Mouse (Mus musculus): ENCODE results near the gene Sesn1. TPM values are rescaled to one million over a fixed set of nuclear protein-coding genes. Genes with fewer than 3 reads are reported as not detected.

The Sesn1 gene
- polyA plus RNA-seq, 1 experiment from 2014 or later: 28.6 TPM

GRCm38 (mm10) chr10:41883741-41884575, 74.2 kb downstream of the Sesn1 start:
- CTCF ChIA-PET: no interaction called here
- TF ChIP-seq CTCF (IDR thresholded peaks at IDR 0.05): no peak
- POLR2A ChIA-PET: no interaction called here
- H3K27me3 ChIP-seq: no peaks in the 10 kb centered on the region
- DNase-seq (ENCODE audit: low read depth, low spot score) (no peak), ATAC-seq (no peak)
- in situ Hi-C loops (cut with MboI; ENCODE audit: low pct_unique_long_range_greater_than_20kb): no loop called here

- peak; percentile 48 for DNase-seq (ENCODE audit: low read depth, low spot score)
- no peaks in the 10 kb centered on the region for H3K27me3 ChIP-seq
- CTCF ChIA-PET: interaction anchor here (0.6 to 2.4 kb wide), 5 partner anchors 13 to 74 kb away, joined by 3 to 8 read pairs (median 4); no protein-coding TSS in a partner anchor
- no peak for TF ChIP-seq CTCF (IDR thresholded peaks at IDR 0.05)
- peak; percentile 97 for ATAC-seq
- POLR2A ChIA-PET: no interaction called here
- in situ Hi-C loops (cut with MboI; ENCODE audit: low pct_unique_long_range_greater_than_20kb): no loop called here
These were observed 77.5 kb downstream of the Sesn1 start for GRCm38 (mm10) chr10:41887080-41887821.

GRCm38 (mm10) chr10:41888365-41888941, 78.7 kb downstream of the Sesn1 start:
- TF ChIP-seq CTCF (IDR thresholded peaks at IDR 0.05): no peak

GRCm38 (mm10) chr10:41889566-41889965, 79.8 kb downstream of the Sesn1 start:
- DNase-seq (ENCODE audit: low read depth, low spot score) (no peak), ATAC-seq (no peak)
- TF ChIP-seq CTCF (IDR thresholded peaks at IDR 0.05): no peak
- CTCF ChIA-PET: interaction anchor here (1.0 kb wide), 1 partner anchor 59 kb away, joined by 3 read pairs; no protein-coding TSS in a partner anchor
- no peaks in the 10 kb centered on the region for H3K27me3 ChIP-seq
- POLR2A ChIA-PET: no interaction called here
- in situ Hi-C loops (cut with MboI; ENCODE audit: low pct_unique_long_range_greater_than_20kb): no loop called here

More at GRCm38 (mm10) chr10:41888365-41888941, 78.7 kb downstream of the Sesn1 start:
- DNase-seq (ENCODE audit: low read depth, low spot score) (no peak), ATAC-seq (no peak)
- in situ Hi-C loops (cut with MboI; ENCODE audit: low pct_unique_long_range_greater_than_20kb): no loop called here
- CTCF ChIA-PET: interaction anchor here (0.9 to 1.5 kb wide), 6 partner anchors 13 to 92 kb away, joined by 3 to 5 read pairs (median 3); no protein-coding TSS in a partner anchor
- POLR2A ChIA-PET: no interaction called here
- H3K27me3 ChIP-seq: no peaks in the 10 kb centered on the region

- H3K27me3 ChIP-seq: no peaks in the 10 kb centered on the region
- no peak for TF ChIP-seq CTCF (IDR thresholded peaks at IDR 0.05)
- CTCF ChIA-PET: interaction anchor here (0.8 kb wide), 1 partner anchor 94 kb away, joined by 3 read pairs; no protein-coding TSS in a partner anchor
- in situ Hi-C loops (cut with MboI; ENCODE audit: low pct_unique_long_range_greater_than_20kb): loop anchor here (10.0 kb wide), 1 partner anchor 56 kb away; no protein-coding TSS in a partner anchor
- no peak for DNase-seq (ENCODE audit: low read depth, low spot score)
- POLR2A ChIA-PET: interaction anchor here (0.7 kb wide), 1 partner anchor 96 kb away, joined by 3 read pairs; no protein-coding TSS in a partner anchor
- ATAC-seq: no peak
These were observed 80.8 kb downstream of the Sesn1 start for GRCm38 (mm10) chr10:41890537-41890936.

GRCm38 (mm10) chr10:41891312-41891711, 81.6 kb downstream of the Sesn1 start:
- no peaks in the 10 kb centered on the region for H3K27me3 ChIP-seq
- ATAC-seq (no peak), DNase-seq (ENCODE audit: low read depth, low spot score) (no peak)
- CTCF ChIA-PET: interaction anchor here (0.8 to 1.2 kb wide), 2 partner anchors 10 to 94 kb away, joined by 3 read pairs; no protein-coding TSS in a partner anchor
- POLR2A ChIA-PET: no interaction called here
- in situ Hi-C loops (cut with MboI; ENCODE audit: low pct_unique_long_range_greater_than_20kb): loop anchor here (10.0 kb wide), 1 partner anchor 57 kb away; no protein-coding TSS in a partner anchor
- no peak for TF ChIP-seq CTCF (IDR thresholded peaks at IDR 0.05)

- no peaks in the 10 kb centered on the region for H3K27me3 ChIP-seq
- in situ Hi-C loops (cut with MboI; ENCODE audit: low pct_unique_long_range_greater_than_20kb): loop anchor here (10.0 kb wide), 1 partner anchor 59 kb away; no protein-coding TSS in a partner anchor
- no peak for DNase-seq (ENCODE audit: low read depth, low spot score)
- ATAC-seq: no peak
- ChIA-PET POLR2A (no interaction called here), CTCF (interaction anchor here (1.5 kb wide), 1 partner anchor 49 kb away, joined by 3 read pairs; no protein-coding TSS in a partner anchor)
- TF ChIP-seq CTCF (IDR thresholded peaks at IDR 0.05): no peak
These were observed 84.0 kb downstream of the Sesn1 start for GRCm38 (mm10) chr10:41893433-41894411.

- no peak for TF ChIP-seq CTCF (IDR thresholded peaks at IDR 0.05)
- POLR2A ChIA-PET: no interaction called here
- no peak for DNase-seq (ENCODE audit: low read depth, low spot score)
- H3K27me3 ChIP-seq: no peaks in the 10 kb centered on the region
- in situ Hi-C loops (cut with MboI; ENCODE audit: low pct_unique_long_range_greater_than_20kb): loop anchor here (10.0 kb wide), 1 partner anchor 62 kb away; no protein-coding TSS in a partner anchor
- CTCF ChIA-PET: no interaction called here
- ATAC-seq: no peak
These were observed 86.7 kb downstream of the Sesn1 start for GRCm38 (mm10) chr10:41896425-41896824.

GRCm38 (mm10) chr10:41896865-41897264, 87.1 kb downstream of the Sesn1 start:
- TF ChIP-seq CTCF (IDR thresholded peaks at IDR 0.05): no peak
- DNase-seq (ENCODE audit: low read depth, low spot score): no peak
- POLR2A ChIA-PET: interaction anchor here (0.6 kb wide), 1 partner anchor 157 kb away, joined by 3 read pairs; no protein-coding TSS in a partner anchor
- H3K27me3 ChIP-seq: no peaks in the 10 kb centered on the region
- ATAC-seq: no peak
- in situ Hi-C loops (cut with MboI; ENCODE audit: low pct_unique_long_range_greater_than_20kb): loop anchor here (10.0 kb wide), 1 partner anchor 62 kb away; no protein-coding TSS in a partner anchor
- CTCF ChIA-PET: interaction anchor here (0.8 kb wide), 1 partner anchor 60 kb away, joined by 3 read pairs; no protein-coding TSS in a partner anchor

Data from Patski (cell line).